Mouse (Mus musculus) testis, postnatal 14 days (tissue): ENCODE data around the gene Ift122.

Experiments used
- DNase-seq: peaks from one replicate; pipeline ENCODE4 v3.0.0; 2021; ENCODE audit warnings: low spot score

Gene Ift122

DNA sequence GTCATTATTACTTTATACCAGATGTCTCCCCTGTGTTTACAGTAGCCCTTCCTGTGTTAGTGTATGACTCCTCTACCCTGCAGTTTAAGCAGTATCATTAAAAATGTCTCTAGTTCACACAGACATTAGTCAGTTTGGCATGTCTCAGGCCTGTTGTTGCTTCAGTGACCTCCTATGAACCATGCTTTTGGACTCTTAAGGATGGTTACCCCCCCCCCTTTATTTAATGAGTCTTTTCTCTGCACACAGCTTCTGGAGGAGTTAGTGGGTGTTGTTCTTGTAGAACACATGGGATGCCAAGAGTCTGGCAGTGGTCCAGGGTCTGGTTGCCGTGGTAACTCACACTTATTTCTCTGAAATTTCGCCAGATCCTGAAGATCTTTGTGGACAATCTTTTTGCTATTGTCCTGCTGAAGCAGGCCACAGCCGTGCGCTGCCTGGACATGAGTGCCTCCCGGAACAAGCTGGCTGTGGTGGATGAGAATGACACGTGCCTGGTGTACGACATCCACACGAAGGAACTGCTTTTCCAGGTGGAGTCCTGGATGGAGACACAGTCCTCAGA lies 38.3 kb downstream of the Ift122 start:
- DNase-seq, result no peak

DNA sequence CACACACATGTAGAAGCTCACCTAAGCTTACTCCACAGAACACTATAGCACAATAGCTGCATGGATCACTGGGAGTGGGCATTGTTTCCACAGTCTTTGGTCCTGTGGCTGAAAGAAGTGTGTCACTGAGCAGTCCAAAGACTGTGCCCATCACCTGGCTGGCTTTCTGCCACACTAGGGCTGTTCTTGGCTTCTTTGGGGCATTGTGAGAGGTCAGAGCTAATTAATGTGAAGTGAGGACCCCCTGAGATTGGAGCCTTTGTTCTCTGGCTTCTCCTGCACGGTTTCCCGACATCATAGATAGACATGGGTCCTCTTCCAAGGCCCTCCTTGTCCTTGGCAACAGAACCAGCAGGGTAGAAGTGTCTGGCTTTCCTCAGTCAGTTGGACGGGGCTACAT lies 39.1 kb downstream of the Ift122 start:
- DNase-seq, result no peak

- DNase-seq, result no peak
Observed at GRCm38 (mm10) chr6:115896346-115896745, 43.1 kb downstream of the Ift122 start.

DNA sequence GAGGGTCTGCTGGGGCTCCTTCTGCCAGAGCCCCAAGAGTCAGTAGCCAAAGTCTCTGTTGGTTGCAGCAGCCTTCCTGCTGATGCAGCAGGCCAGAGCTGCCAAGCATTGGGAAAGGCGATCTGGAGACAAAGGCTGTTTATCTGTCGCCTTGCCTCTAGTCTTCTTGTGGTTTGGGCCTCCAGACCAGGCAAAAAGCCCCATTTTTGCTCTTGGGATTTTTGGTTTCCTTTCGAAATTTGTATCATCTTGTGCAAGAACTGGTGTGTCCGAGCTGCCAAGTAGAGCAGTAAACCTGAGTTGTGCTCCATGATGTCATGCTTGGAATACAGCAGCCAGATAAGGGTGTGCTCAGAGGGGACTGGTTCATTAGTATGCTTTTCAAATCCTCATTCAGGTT lies 43.8 kb downstream of the Ift122 start:
- no peak for DNase-seq

- DNase-seq, result no peak
Observed at GRCm38 (mm10) chr6:115897926-115898520, 44.8 kb downstream of the Ift122 start.

DNA sequence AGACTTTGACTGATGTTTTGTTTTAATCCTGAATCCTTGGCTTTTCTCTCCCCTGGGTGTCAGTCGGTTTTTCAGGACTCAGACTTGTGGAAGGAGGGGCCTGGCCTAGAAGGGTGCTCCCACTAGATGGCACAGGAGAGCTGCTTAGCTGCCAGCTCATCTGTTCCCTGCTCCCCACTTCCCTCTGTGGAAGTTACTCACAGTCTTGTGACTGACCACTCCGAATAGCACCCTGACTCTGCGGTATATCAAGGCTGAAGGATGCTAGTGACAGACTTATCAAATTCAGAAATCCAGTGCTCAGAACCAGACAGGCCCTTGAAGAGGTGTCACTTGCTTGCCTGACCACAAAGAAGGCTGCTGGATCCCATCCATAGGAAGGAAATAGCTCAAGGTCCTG lies 47.8 kb downstream of the Ift122 start:
- peak; percentile 36 for DNase-seq

GRCm38 (mm10) chr6:115901489-115901931 lies 48.2 kb downstream of the Ift122 start:
- DNase-seq, result no peak

DNA sequence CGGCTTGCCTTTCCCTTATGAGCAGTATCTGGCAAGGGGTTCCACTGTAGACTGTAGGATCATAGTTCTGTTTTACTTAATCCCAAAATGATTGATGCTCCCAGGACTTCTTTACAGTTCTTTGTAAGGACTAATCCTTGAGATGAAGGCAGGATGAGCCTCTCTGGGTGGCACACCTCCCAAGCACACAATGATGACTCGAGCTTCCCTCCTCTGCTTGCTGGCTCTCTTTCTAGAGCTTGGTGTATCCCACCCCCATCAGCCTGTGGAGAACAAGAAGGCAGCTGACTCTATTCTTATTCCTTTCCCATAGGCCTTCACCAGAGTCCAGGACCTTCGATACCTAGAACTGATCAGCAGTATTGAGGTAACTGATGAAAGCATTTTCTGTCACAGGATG lies 49.3 kb downstream of the Ift122 start:
- no peak for DNase-seq

DNA sequence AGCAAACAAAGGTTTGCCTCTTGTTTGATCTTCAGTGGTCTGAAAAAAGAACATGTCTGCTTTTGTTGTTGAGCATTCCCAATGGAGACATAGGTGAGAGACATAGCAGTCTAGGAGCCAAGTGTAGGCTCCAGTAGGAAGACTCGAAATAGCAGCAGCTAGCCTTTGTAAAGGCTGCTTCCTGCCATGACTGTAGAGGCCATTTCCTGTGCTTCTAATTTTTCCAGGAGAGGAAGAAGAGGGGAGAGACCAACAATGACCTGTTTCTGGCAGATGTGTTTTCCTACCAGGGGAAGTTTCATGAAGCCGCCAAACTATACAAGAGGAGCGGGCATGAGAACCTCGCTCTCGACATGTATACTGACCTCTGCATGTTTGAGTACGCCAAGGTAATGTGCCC lies 52.3 kb downstream of the Ift122 start:
- DNase-seq, result no peak

DNA sequence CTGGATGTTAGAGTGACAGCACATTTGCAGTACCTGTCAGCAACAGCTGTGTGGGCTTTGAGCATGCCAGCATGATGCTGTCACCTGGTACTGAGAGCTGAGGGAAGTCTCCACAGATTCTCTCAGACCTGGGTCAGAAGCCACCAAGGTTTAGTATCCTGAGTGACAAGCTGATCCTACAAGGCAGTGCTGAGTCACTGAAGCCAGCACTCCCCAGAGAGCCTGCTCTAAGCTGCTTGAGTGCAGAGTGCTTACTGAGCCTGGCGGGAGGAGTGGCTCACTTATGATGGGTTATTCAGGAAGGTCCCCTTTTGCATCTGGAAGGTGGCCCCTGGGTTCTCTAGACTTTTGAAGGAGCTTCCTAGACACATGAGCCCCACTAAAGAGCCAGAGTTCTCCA lies 53.2 kb downstream of the Ift122 start:
- DNase-seq, result no peak

GRCm38 (mm10) chr6:115906871-115907270 lies 53.6 kb downstream of the Ift122 start:
- DNase-seq, result no peak

GRCm38 (mm10) chr6:115908421-115908982 lies 55.2 kb downstream of the Ift122 start:
- no peak for DNase-seq

DNA sequence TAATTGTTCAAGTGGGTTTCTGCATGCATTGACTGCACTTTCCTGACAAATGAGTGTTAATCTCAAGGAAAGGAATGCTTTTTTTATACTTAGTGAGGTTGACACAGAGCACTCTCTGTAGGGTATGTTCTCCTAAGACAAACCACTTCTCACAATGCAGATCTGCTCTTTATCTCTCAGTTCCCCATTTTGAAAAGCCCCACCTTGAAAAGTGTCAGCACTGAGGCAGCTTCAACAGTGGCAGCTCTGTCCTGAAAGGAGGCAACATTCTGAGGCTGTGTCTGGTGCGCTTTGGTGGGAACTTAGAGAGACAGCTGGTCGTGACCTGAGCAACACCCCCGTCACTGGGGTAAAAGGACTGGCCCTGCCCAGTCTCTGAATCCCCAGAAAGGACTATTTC lies 55.8 kb downstream of the Ift122 start:
- no peak for DNase-seq

DNA sequence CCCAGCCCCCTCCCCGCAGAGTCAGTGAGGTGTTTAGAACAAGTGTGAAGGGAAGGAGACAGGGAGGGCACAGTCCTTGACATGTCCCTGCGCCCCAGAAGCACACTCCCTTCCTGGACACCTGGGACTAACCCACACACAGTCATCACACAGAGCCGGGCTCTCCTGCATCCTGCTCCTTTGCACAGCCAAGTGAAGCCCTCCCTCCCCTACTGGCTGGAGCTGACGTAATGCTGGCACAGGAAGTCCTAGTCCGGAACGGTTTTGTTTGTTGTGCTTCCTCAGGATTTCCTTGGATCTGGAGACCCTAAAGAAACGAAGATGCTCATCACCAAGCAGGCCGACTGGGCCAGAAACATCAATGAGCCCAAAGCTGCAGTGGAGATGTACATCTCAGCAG lies 56.7 kb downstream of the Ift122 start:
- DNase-seq, result no peak

DNA sequence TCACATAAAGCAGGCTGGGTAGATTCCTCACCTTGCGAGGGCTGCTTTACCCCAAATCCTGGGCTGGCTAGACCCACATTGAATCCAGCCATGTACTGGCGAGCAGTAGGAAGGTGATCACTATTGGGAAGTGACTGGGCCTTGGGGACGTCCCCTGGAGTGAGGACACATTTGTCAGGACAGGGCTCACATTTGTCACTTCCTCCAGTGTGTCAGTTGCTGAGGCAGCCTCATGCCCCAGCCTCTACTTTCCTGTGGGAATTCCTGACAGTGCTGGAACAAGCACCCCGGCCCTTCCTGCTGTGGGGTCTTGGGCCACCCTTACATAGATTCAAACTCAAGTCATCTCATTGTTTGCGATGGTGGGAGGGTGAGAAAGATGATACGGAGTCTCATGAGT lies 58.5 kb downstream of the Ift122 start:
- no peak for DNase-seq

DNA sequence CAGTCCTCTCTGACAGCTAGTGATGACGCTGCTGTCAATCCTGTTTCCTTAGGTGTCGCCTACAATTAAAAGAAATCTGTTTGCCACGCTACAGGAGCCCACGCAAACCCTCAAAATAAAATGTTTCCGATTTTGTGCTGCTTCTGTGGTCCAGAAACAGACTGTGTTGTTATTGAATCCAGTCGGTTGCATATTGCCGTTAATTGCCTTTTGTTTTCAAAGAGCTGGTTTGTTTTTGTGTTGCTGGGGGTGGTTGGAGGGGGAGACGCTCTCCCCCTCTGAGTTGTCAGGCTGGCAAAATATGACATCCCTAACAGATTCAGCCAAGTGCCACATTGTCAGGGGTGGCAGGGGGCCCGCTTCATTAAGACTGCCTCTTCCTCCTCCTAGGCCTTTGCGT lies 60.2 kb downstream of the Ift122 start:
- DNase-seq, result no peak

- DNase-seq, result no peak
Observed at GRCm38 (mm10) chr6:115914511-115915202, 61.4 kb downstream of the Ift122 start.

- no peak for DNase-seq
Observed at GRCm38 (mm10) chr6:115915601-115916445, 62.6 kb downstream of the Ift122 start.

GRCm38 (mm10) chr6:115916611-115917010 lies 63.3 kb downstream of the Ift122 start:
- no peak for DNase-seq

DNA sequence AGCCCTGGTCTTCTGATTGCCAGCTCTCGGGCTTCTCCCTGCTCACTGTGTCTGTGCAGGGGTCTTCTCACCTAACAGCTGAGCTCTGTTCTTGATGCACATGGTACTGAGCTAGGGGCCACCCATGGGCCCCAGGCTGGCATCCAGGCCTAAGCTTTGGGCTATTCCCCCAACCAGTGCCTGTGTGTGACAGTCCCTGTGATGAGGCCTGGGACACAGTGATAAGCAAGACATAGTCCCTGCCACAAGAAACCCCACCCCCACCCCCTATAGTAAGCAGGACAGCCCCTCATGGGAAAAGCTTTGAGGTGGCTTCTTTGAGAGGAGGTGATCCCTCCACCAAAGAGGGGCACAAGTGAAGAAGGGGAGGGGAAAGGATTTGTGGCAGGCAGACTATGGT lies 65.3 kb downstream of the Ift122 start:
- no peak for DNase-seq

GRCm38 (mm10) chr6:115919876-115920275 lies 66.6 kb downstream of the Ift122 start:
- DNase-seq, result no peak

DNA sequence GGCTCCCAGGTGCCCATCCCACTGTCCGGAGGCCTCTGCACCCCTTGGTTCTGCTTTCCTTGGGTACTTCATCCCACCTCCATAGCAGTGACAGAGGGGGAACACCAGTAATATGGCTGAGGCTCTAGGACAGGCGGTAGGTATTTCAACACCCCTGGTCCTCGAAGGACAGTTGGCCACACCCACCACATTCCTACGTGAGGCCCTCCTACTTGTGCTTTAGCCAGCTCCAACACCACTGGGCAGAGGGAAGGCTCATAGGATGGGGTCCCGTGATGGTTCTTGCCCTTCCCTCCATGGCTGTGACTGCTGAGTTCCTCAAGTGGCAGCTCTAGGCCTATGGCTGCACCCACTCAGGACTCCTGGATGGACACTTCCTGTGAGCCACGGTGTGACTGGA lies 71.6 kb downstream of the Ift122 start:
- no peak for DNase-seq
